Mouse (Mus musculus) CH12.LX (cell line): ENCODE results near the gene Asic2. TPM values are rescaled to one million over a fixed set of nuclear protein-coding genes. Genes with fewer than 3 reads are reported as not detected.
A peak's percentile ranks its signal among the peaks of the same experiment; 100 is the strongest.

Source experiments
- DNase-seq: peaks from one replicate; pipeline ENCODE4 v3.0.0-alpha.2; 2013; ENCODE audit errors: extremely low read depth
- H3K27ac ChIP-seq: 2 replicates; pipeline ENCODE4 v1.5.1; 2012; ENCODE audit warnings: low read depth, mild to moderate bottlenecking, control low read depth, moderate library complexity; ENCODE audit not compliant: insufficient read depth
- H3K27me3 ChIP-seq: replicated peaks from 2 replicates; pipeline ENCODE3; 2012; ENCODE audit warnings: inconsistent platforms
- H3K36me3 ChIP-seq, 2 experiments: replicated peaks in 1 of 2; 2 replicates each; pipeline versions ENCODE3 to v1.6.1; 2012; ENCODE audit warnings: inconsistent platforms in 1 of 2, low read length in 1 of 2, mild to moderate bottlenecking in 1 of 2, mixed read lengths in 1 of 2, moderate library complexity in 1 of 2; ENCODE audit not compliant: control insufficient read depth in 1 of 2, insufficient read depth in 1 of 2
- H3K4me1 ChIP-seq, 2 experiments: 2 replicates each; pipeline ENCODE4 v1.6.1; 2012; ENCODE audit warnings: inconsistent platforms in 1 of 2, moderate library complexity in 1 of 2; ENCODE audit not compliant: insufficient read depth in 2 of 2, control insufficient read depth in 1 of 2
- H3K4me2 ChIP-seq: 2 replicates; pipeline ENCODE4 v1.6.1; 2012; ENCODE audit warnings: low read depth, mild to moderate bottlenecking, control low read depth; ENCODE audit not compliant: poor library complexity, insufficient read depth, severe bottlenecking
- H3K4me3 ChIP-seq, 3 experiments: fragments of 150-350 bp in 1 of 3; sonication (generic) in 1 of 3; replicated peaks in 1 of 3; 2 replicates each; pipeline versions ENCODE3 to v1.5.1; 2011 to 2012; ENCODE audit warnings: low read depth in 2 of 3, low read length in 2 of 3, mild to moderate bottlenecking in 2 of 3, moderate library complexity in 2 of 3, control low read depth in 1 of 3, improper control_type of control experiment in 1 of 3, inconsistent platforms in 1 of 3, mixed read lengths in 1 of 3; ENCODE audit not compliant: poor library complexity in 1 of 3
- H3K79me2 ChIP-seq: replicated peaks from 2 replicates; pipeline ENCODE4 v1.6.1; 2012; ENCODE audit warnings: mild to moderate bottlenecking, moderate library complexity; ENCODE audit not compliant: control insufficient read depth, poor library complexity, insufficient read depth, severe bottlenecking; ENCODE audit errors: extremely low read depth
- H3K9ac ChIP-seq: 2 replicates; pipeline ENCODE4 v1.6.1; 2012; ENCODE audit warnings: low read depth, mild to moderate bottlenecking, control low read depth, moderate library complexity; ENCODE audit not compliant: insufficient read depth
- H3K9me3 ChIP-seq: replicated peaks from 2 replicates; pipeline ENCODE3; 2012; ENCODE audit warnings: low read length, inconsistent platforms, mixed read lengths
- BHLHE40 ChIP-seq: IDR thresholded peaks from 2 replicates; pipeline ENCODE4 v1.6.1; 2011; ENCODE audit warnings: mild to moderate bottlenecking, low read depth, low read length, improper control_type of control experiment
- CHD2 ChIP-seq: IDR thresholded peaks from 2 replicates; pipeline ENCODE4 v1.6.1; 2011; ENCODE audit warnings: low read length, improper control_type of control experiment
- CTCF ChIP-seq, 2 experiments: IDR thresholded peaks in 1 of 2; conservative IDR thresholded peaks in 1 of 2; 2 replicates each; pipeline ENCODE4 v1.5.1; 2011 to 2012; ENCODE audit warnings: low read depth in 2 of 2, low read length in 2 of 2, improper control_type of control experiment in 1 of 2, inconsistent platforms in 1 of 2, mild to moderate bottlenecking in 1 of 2, moderate library complexity in 1 of 2
- E2F4 ChIP-seq: IDR thresholded peaks from 2 replicates; pipeline ENCODE4 v1.6.1; 2011; ENCODE audit warnings: low read depth, low read length, improper control_type of control experiment; ENCODE audit not compliant: insufficient replicate concordance
- ELF1 ChIP-seq: IDR thresholded peaks from 2 replicates; pipeline ENCODE4 v1.6.1; 2014; ENCODE audit warnings: low read depth, mild to moderate bottlenecking, inconsistent platforms, low read length, improper control_type of control experiment
- EP300 ChIP-seq: IDR thresholded peaks from 2 replicates; pipeline ENCODE4 v1.6.1; 2011; ENCODE audit warnings: low read length, improper control_type of control experiment
- ETS1 ChIP-seq: conservative IDR thresholded peaks from 2 replicates; pipeline ENCODE4 v1.6.1; 2012; ENCODE audit warnings: low read depth, mild to moderate bottlenecking, inconsistent platforms, low read length, improper control_type of control experiment, moderate library complexity
- GABPA ChIP-seq: IDR thresholded peaks from 2 replicates; pipeline ENCODE4 v1.6.1; 2012; ENCODE audit warnings: low read depth, low read length, improper control_type of control experiment, inconsistent platforms; ENCODE audit not compliant: insufficient replicate concordance
- HCFC1 ChIP-seq: IDR thresholded peaks from 2 replicates; pipeline ENCODE4 v1.6.1; 2012; ENCODE audit warnings: low read depth, mild to moderate bottlenecking, inconsistent platforms, low read length, improper control_type of control experiment
- IRF4 ChIP-seq: IDR thresholded peaks from 2 replicates; pipeline ENCODE4 v1.6.1; 2014; ENCODE audit warnings: low read depth, mild to moderate bottlenecking, inconsistent platforms, low read length, improper control_type of control experiment
- JUN ChIP-seq: IDR thresholded peaks from 2 replicates; pipeline ENCODE4 v1.6.1; 2011; ENCODE audit warnings: low read depth, mild to moderate bottlenecking, low read length, improper control_type of control experiment, moderate library complexity; ENCODE audit not compliant: insufficient read depth
- JUND ChIP-seq: conservative IDR thresholded peaks from 2 replicates; pipeline ENCODE4 v1.6.1; 2011; ENCODE audit warnings: low read depth, low read length, improper control_type of control experiment
- KAT2A ChIP-seq: IDR thresholded peaks from 2 replicates; pipeline ENCODE4 v1.6.1; 2012; ENCODE audit warnings: low read length, improper control_type of control experiment, inconsistent platforms; ENCODE audit not compliant: insufficient replicate concordance
- MAX ChIP-seq: IDR thresholded peaks from 2 replicates; pipeline ENCODE4 v1.6.1; 2011; ENCODE audit warnings: low read length, improper control_type of control experiment
- MAZ ChIP-seq: IDR thresholded peaks from 2 replicates; pipeline ENCODE4 v1.6.1; 2012; ENCODE audit warnings: low read depth, mild to moderate bottlenecking, inconsistent platforms, low read length, improper control_type of control experiment, moderate library complexity
- MEF2A ChIP-seq: IDR thresholded peaks from 2 replicates; pipeline ENCODE4 v1.6.1; 2014; ENCODE audit warnings: low read depth, mild to moderate bottlenecking, inconsistent platforms, low read length, improper control_type of control experiment, borderline replicate concordance
- MYC ChIP-seq: IDR thresholded peaks from 2 replicates; pipeline ENCODE4 v1.6.1; 2011; ENCODE audit warnings: low read depth, mild to moderate bottlenecking, improper control_type of control experiment, low read length
- NELFE ChIP-seq: IDR thresholded peaks from 2 replicates; pipeline ENCODE4 v1.6.1; 2011; ENCODE audit warnings: low read depth, low read length, improper control_type of control experiment
- NRF1 ChIP-seq: IDR thresholded peaks from 2 replicates; pipeline ENCODE4 v1.6.1; 2014; ENCODE audit warnings: low read depth, mild to moderate bottlenecking, inconsistent platforms, low read length, improper control_type of control experiment, moderate library complexity
- PAX5 ChIP-seq: IDR thresholded peaks from 2 replicates; pipeline ENCODE4 v1.6.1; 2012; ENCODE audit warnings: low read length, inconsistent platforms, mixed read lengths
- POLR2A ChIP-seq: IDR thresholded peaks from 2 replicates; pipeline ENCODE4 v1.6.1; 2011; ENCODE audit warnings: low read depth, mild to moderate bottlenecking, improper control_type of control experiment, low read length
- POLR2AphosphoS2 ChIP-seq: IDR thresholded peaks from 2 replicates; pipeline ENCODE4 v1.6.1; 2011; ENCODE audit warnings: low read depth, low read length, improper control_type of control experiment
- RAD21 ChIP-seq: IDR thresholded peaks from 2 replicates; pipeline ENCODE4 v1.6.1; 2011; ENCODE audit warnings: low read depth, mild to moderate bottlenecking, low read length, improper control_type of control experiment, moderate library complexity
- RCOR1 ChIP-seq: conservative IDR thresholded peaks from 2 replicates; pipeline ENCODE4 v1.6.1; 2012; ENCODE audit warnings: low read depth, mild to moderate bottlenecking, inconsistent platforms, low read length, improper control_type of control experiment
- SIN3A ChIP-seq: IDR thresholded peaks from 2 replicates; pipeline ENCODE4 v1.6.1; 2012; ENCODE audit warnings: low read length, improper control_type of control experiment, inconsistent platforms
- SMC3 ChIP-seq: IDR thresholded peaks from 2 replicates; pipeline ENCODE4 v1.6.1; 2011; ENCODE audit warnings: low read depth, low read length, improper control_type of control experiment
- TCF12 ChIP-seq: IDR thresholded peaks from 2 replicates; pipeline ENCODE4 v1.6.1; 2014; ENCODE audit warnings: low read depth, mild to moderate bottlenecking, inconsistent platforms, low read length, improper control_type of control experiment
- UBTF ChIP-seq: IDR thresholded peaks from 2 replicates; pipeline ENCODE4 v1.6.1; 2012; ENCODE audit warnings: low read depth, mild to moderate bottlenecking, inconsistent platforms, low read length, improper control_type of control experiment, moderate library complexity
- USF1 ChIP-seq: IDR thresholded peaks from 2 replicates; pipeline ENCODE4 v1.6.1; 2014; ENCODE audit warnings: low read depth, mild to moderate bottlenecking, inconsistent platforms, low read length, improper control_type of control experiment
- USF2 ChIP-seq: conservative IDR thresholded peaks from 2 replicates; pipeline ENCODE4 v1.6.1; 2011; ENCODE audit warnings: low read depth, low read length, improper control_type of control experiment
- ZC3H11A ChIP-seq: IDR thresholded peaks from 2 replicates; pipeline ENCODE4 v1.6.1; 2012; ENCODE audit warnings: low read depth, mild to moderate bottlenecking, inconsistent platforms, low read length, improper control_type of control experiment
- ZMIZ1 ChIP-seq: IDR thresholded peaks from 2 replicates; pipeline ENCODE4 v1.6.1; 2012; ENCODE audit warnings: low read depth, mild to moderate bottlenecking, inconsistent platforms, low read length, improper control_type of control experiment
- ZNF384 ChIP-seq: IDR thresholded peaks from 2 replicates; pipeline ENCODE4 v1.6.1; 2012; ENCODE audit warnings: low read depth, low read length, improper control_type of control experiment, inconsistent platforms
- dilution Hi-C: fragments of 300-500 bp; cut with MboI; formaldehyde crosslinking; loops from 2 replicates; pipeline ENCODE4 v1.14.3; 2020; ENCODE audit warnings: low sequenced_read_pairs; ENCODE audit not compliant: extremely low pct_unique_long_range_greater_than_20kb, extremely low pct_ligation_motif_present
- in situ Hi-C: fragments of 300-500 bp; cut with MboI; formaldehyde crosslinking; loops from 3 replicates; pipeline ENCODE4 v1.14.3; 2019; ENCODE audit warnings: low sequenced_read_pairs, low pct_ligation_motif_present, low pct_unique_long_range_greater_than_20kb, mixed read lengths
- polyA plus RNA-seq: library from polyadenylated mRNA; unstranded; fragments of >175 nt; gene quantifications from 2 replicates; pipeline ENCODE4 v1.2.1, GENCODE M21; 2012; ENCODE audit warnings: low read depth; ENCODE audit not compliant: insufficient read length
- total RNA-seq, 2 experiments: library from RNA; depleted of rRNA; stranded (reverse); fragments of 300-350 nt in 1 of 2; fragments of >200 nt in 1 of 2; gene quantifications; 2 replicates each; pipeline ENCODE4 v1.2.3; 2012 to 2014

Gene Asic2
- total and polyA plus RNA-seq, 3 experiments, result not detected

GRCm38 (mm10) chr11:81385547-81385946 lies 582.7 kb downstream of the Asic2 start:
- H3K27ac ChIP-seq, result no peak overlapping the region
- no peaks in the 10 kb centered on the region for H3K9me3 ChIP-seq
- no peak overlapping the region for H3K4me3 ChIP-seq
- in situ Hi-C loops (no loop called here), dilution Hi-C loops (no loop called here)
- no peaks in the 10 kb centered on the region for H3K79me2 ChIP-seq
- H3K4me1 ChIP-seq, result no peaks in the 10 kb centered on the region
- no peaks in the 10 kb centered on the region for H3K36me3 ChIP-seq
- TF ChIP-seq IRF4 (no peak), PAX5 (no peak), MAX (no peak), ZC3H11A (no peak), RCOR1 (no peak), CTCF (conservative IDR thresholded peaks at IDR 0.05 in 1 of 2, IDR thresholded peaks at IDR 0.05 in 1 of 2; ENCODE audit: low read depth in 2 of 2, low read length in 2 of 2) (no peak), EP300 (no peak), NRF1 (no peak)
- no peak overlapping the region for H3K9ac ChIP-seq
- no peak overlapping the region for H3K4me2 ChIP-seq
- DNase-seq, result no peak
- H3K27me3 ChIP-seq, result peaks cover 94% of the 10 kb centered on the region

- dilution Hi-C loops (no loop called here), in situ Hi-C loops (no loop called here)
- H3K36me3 ChIP-seq, result no peaks in the 10 kb centered on the region
- DNase-seq, result peak; percentile 49
- no peak overlapping the region for H3K27ac ChIP-seq
- no peaks in the 10 kb centered on the region for H3K4me1 ChIP-seq
- no peak overlapping the region for H3K9ac ChIP-seq
- H3K4me2 ChIP-seq, result no peak overlapping the region
- no peak overlapping the region for H3K4me3 ChIP-seq
- H3K79me2 ChIP-seq, result no peaks in the 10 kb centered on the region
- H3K9me3 ChIP-seq, result no peaks in the 10 kb centered on the region
- peaks cover 87% of the 10 kb centered on the region for H3K27me3 ChIP-seq
- TF ChIP-seq HCFC1 (no peak), JUND (0 out of 2 replicates have a peak, but pooled peaks have one; percentile 10), E2F4 (no peak), UBTF (no peak), KAT2A (no peak), SIN3A (no peak), JUN (no peak), USF2 (no peak), POLR2AphosphoS2 (no peak), ZC3H11A (peak; percentile 63), PAX5 (no peak), USF1 (no peak), MAX (no peak), NRF1 (no peak), RAD21 (peak; percentile 66), CHD2 (no peak), ZNF384 (no peak), GABPA (no peak), SMC3 (peak; percentile 87), MAZ (no peak), IRF4 (no peak; the same call in 1 of the 2 replicates), ETS1 (no peak), RCOR1 (no peak), POLR2A (no peak), TCF12 (no peak), BHLHE40 (no peak), MEF2A (no peak), CTCF (conservative IDR thresholded peaks at IDR 0.05 in 1 of 2, IDR thresholded peaks at IDR 0.05 in 1 of 2; ENCODE audit: low read depth in 2 of 2, low read length in 2 of 2) (peak; percentile 84 to 93), MYC (no peak), NELFE (no peak), ZMIZ1 (no peak), ELF1 (no peak)
Observed at GRCm38 (mm10) chr11:81374841-81375240, 593.4 kb downstream of the Asic2 start.
